Mouse (Mus musculus): ENCODE measurements at regions not wholly inside any gene's neighbourhood (a gene's known extent, or its start where the extent isn't known, plus 50 kb on each side); places are given as distances from the start of the nearest gene placed in this dataset.

DNA sequence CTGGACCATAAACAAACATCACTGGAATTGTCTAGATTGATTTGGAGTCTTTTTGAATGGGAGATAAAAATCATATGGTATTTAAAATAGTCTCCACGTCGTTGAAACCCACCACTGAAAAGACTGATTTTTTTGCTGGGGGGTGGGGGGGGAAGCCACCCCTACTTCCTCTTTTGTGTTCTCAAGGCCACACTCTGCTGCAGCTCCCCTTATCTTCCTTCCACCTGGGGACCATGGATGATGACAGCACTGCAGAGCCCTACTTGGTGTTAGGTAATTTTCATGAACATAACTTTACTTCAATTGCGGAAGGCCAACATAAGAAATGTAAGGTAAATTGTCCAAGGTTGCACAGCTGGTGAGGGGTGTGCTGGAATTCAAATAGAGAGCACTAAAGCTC lies 232.4 kb upstream of the Vrk2 start:
- ChIA-PET CTCF (no interaction called here), POLR2A (no interaction called here)
- in situ Hi-C loops (cut with MboI; ENCODE audit: low pct_unique_long_range_greater_than_20kb) = no loop called here
- DNase-seq (ENCODE audit: low read depth, low spot score) = no peak
- no peaks in the 10 kb centered on the region for H3K27me3 ChIP-seq
- ATAC-seq = no peak
- no peak for TF ChIP-seq CTCF (IDR thresholded peaks at IDR 0.05)

DNA sequence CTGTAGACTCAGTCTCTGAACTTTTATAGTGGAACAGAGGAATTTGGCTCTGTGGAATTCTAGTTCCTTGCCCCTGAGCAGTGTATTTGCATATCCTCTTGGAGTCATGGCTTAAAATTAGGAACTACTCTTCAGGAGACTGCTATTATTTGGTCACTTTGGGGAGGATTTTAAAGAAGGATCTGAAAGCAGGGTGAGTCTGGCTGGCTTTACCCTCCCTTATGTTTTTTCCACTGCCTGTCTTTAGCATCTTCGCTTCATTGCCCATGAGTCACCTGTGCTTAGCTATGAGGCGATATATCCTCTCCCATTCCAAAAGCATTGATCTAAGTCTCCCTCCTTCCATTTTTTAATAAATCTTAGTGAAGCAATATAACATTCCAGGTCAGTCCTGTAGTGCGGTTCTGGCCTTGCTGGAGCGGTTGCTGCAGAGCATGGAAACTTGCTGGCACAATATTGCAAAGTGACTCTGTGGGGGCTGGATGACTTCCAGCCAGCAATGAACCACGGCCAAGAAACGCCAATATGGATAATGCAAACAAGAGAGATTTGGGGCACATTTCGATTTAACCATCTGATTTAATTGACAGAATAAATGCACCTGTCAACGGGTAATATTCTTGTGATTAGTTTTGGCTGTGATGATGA lies 230.4 kb upstream of the Vrk2 start:
- ATAC-seq (no peak), DNase-seq (ENCODE audit: low read depth, low spot score) (no peak)
- CTCF ChIA-PET = interaction anchor here (1.4 kb wide), 1 partner anchor 17 kb away, joined by 3 read pairs; no protein-coding TSS in a partner anchor
- no peak for TF ChIP-seq CTCF (IDR thresholded peaks at IDR 0.05)
- in situ Hi-C loops (cut with MboI; ENCODE audit: low pct_unique_long_range_greater_than_20kb) = no loop called here
- no peaks in the 10 kb centered on the region for H3K27me3 ChIP-seq
- POLR2A ChIA-PET = no interaction called here

DNA sequence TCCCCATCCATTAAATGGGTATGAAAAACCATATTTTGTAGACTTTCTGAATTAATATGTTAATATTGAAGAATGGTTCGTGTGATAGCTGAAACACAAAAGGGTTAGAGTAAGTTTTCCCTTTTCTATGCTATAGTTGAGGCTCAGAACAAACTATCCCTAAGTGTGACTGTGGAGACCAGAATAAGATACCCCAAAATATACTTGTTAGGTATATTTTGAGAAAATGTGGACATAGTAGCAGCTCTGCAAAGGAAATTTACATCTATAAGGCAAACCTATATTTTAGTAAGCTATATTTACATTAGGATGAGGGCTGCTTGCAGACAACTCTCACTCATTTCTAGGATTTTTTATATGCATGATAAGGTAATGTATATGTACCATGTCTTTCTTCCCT lies 227.3 kb upstream of the Vrk2 start:
- POLR2A ChIA-PET = no interaction called here
- ATAC-seq (no peak), DNase-seq (ENCODE audit: low read depth, low spot score) (no peak)
- CTCF ChIA-PET = no interaction called here
- no peak for TF ChIP-seq CTCF (IDR thresholded peaks at IDR 0.05)
- H3K27me3 ChIP-seq = peaks cover 5% of the 10 kb centered on the region
- in situ Hi-C loops (cut with MboI; ENCODE audit: low pct_unique_long_range_greater_than_20kb) = no loop called here

DNA sequence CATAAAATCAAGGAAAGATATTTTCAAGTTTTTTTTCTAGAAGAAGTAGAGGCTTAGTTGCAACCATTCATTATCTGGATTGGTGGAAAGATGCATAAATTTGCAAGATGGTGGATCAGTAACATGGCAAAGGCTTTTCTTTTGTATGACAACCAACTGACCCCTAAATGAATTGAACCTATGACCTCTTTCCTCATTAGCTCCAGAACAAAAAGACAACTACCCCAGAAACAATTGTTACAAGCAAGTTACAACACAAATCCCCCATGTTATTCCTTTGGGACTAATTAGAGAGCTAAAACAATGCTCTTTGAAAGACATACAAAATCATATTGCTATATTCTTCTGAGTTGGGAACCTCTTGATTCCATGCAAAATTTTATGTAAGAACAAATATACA lies 223.5 kb upstream of the Vrk2 start:
- POLR2A ChIA-PET = no interaction called here
- TF ChIP-seq CTCF (IDR thresholded peaks at IDR 0.05) = no peak

DNA sequence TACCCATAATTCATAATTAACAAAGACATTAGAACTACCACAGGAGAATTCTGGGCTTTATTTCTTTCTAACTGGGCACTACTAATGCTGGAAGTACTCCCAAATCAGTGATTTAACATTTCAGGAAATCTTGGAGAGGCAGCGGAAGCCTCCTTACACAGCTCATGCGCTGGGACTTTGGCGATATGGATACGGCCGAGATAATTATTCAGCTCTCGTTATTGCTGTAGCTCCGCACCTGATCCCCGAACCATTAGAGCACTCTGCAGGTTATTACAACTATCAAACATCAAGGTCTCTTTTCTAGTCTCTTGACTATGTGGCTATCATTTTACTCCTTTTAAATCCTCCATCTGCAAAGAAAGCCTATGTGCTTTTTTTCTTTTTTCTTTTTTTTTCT lies 221.3 kb upstream of the Vrk2 start:
- ATAC-seq (no peak), DNase-seq (ENCODE audit: low read depth, low spot score) (no peak)
- in situ Hi-C loops (cut with MboI; ENCODE audit: low pct_unique_long_range_greater_than_20kb) = no loop called here
- peaks cover 5% of the 10 kb centered on the region for H3K27me3 ChIP-seq
- CTCF ChIA-PET = interaction anchor here (1.1 kb wide), 1 partner anchor 61 kb away, joined by 3 read pairs; no protein-coding TSS in a partner anchor
- POLR2A ChIA-PET = no interaction called here
- no peak for TF ChIP-seq CTCF (IDR thresholded peaks at IDR 0.05)

More for the DNA sequence above, 223.5 kb upstream of the Vrk2 start:
- CTCF ChIA-PET = interaction anchor here (0.6 kb wide), 1 partner anchor 685 kb away, joined by 3 read pairs; no protein-coding TSS in a partner anchor
- peaks cover 5% of the 10 kb centered on the region for H3K27me3 ChIP-seq
- no peak for DNase-seq (ENCODE audit: low read depth, low spot score)
- no peak for ATAC-seq
- in situ Hi-C loops (cut with MboI; ENCODE audit: low pct_unique_long_range_greater_than_20kb) = no loop called here

DNA sequence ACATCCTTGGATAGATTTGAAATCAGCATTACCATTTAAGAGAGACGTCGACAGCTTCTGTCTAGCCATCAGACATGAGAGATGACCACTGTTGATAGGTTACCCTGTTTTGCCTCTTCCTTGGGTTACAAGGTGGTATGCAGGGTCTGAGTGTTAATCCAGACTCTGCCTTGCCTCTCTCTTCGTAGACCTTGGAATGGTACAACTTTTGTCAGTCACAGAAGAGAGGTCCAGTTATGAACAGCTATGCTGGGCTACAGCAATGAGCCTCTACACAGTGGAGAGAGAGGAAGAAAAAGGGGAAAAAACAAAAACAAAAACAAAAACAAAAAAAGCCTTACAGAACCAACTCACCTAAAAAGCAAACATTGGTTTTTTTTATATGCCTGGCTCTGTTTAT lies 220.8 kb upstream of the Vrk2 start:
- in situ Hi-C loops (cut with MboI; ENCODE audit: low pct_unique_long_range_greater_than_20kb) = no loop called here
- TF ChIP-seq CTCF (IDR thresholded peaks at IDR 0.05) = no peak
- ChIA-PET CTCF (no interaction called here), POLR2A (no interaction called here)
- DNase-seq (ENCODE audit: low read depth, low spot score) (no peak), ATAC-seq (no peak)
- H3K27me3 ChIP-seq = peaks cover 8% of the 10 kb centered on the region

DNA sequence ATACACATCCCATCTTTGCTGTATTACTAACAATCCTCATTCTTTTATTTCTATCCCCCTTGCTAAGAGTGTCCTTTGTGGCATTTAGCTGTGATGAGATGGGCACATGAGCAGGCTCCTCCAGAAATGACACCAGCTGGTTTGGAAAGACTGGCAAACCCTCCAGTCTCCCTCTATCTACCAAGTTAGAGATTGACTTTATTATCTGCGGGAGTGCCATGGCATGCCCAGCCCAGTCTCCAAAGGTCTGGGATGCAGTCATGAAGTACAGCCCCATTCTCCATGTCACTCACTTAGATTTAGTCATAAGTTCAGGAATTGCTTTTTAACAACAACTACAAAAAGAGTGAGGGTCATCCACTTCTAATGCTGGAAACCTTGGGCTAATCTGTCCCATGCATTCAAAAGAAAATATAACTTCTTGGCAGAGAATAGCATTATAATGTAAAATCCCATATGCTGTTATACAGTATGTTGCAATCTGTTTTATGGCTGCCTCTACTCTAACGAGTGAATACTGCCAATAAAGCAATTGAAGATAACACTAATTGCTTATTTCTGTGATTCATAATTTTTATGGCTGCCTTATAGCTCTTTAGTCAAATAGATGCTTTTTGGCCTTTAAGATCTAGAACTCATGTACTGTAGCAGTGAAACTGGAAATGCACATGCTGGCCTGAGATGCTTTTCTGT lies 208.6 kb upstream of the Vrk2 start:
- in situ Hi-C loops (cut with MboI; ENCODE audit: low pct_unique_long_range_greater_than_20kb) = no loop called here

DNA sequence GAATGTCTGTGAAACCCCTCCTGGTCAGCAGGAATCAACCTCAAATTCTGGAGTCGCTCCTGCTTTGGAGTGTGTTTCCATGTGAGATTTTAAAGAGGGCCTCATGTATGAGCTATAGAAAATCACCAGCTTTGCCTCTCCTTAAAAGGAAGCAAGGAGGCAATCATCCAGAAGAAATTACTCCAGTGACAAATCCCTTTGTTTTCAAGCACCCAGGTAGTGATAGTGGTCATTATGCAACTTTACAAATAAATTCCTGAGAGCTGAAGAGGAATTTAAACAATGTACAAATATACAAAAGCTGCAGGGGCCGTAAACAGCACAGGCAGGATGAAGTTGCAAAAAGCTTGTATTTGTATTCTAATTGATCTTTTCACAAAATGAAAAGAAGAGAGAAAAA lies 206.5 kb upstream of the Vrk2 start:
- no peak for ATAC-seq
- no peak for TF ChIP-seq CTCF (IDR thresholded peaks at IDR 0.05)
- in situ Hi-C loops (cut with MboI; ENCODE audit: low pct_unique_long_range_greater_than_20kb) = no loop called here
- H3K27me3 ChIP-seq = peaks cover 7% of the 10 kb centered on the region
- ChIA-PET CTCF (no interaction called here), POLR2A (no interaction called here)
- DNase-seq (ENCODE audit: low read depth, low spot score) = no peak

More for the DNA sequence above, 208.6 kb upstream of the Vrk2 start:
- ChIA-PET CTCF (no interaction called here), POLR2A (no interaction called here)
- ATAC-seq (no peak), DNase-seq (ENCODE audit: low read depth, low spot score) (no peak)
- peaks cover 15% of the 10 kb centered on the region for H3K27me3 ChIP-seq
- no peak for TF ChIP-seq CTCF (IDR thresholded peaks at IDR 0.05)

DNA sequence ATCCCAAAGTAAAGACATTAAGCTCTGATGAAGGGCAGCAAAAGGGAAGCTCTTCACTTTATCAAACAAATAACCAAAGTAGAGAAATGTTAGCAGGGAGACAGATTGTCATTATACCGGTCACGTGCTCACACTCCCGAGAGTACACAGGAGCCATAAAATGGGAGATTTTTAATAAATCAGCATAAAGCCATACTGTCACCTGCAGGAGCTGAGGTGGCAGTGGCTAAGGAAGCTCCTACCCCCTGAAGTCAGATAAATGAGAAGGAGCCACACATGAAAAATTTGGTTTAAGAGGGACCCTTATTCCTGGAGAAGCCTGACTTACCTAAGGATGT lies 200.8 kb upstream of the Vrk2 start:
- CTCF ChIA-PET = interaction anchor here (0.6 kb wide), 1 partner anchor 21 kb away, joined by 3 read pairs; no protein-coding TSS in a partner anchor
- TF ChIP-seq CTCF (IDR thresholded peaks at IDR 0.05) = no peak
- in situ Hi-C loops (cut with MboI; ENCODE audit: low pct_unique_long_range_greater_than_20kb) = no loop called here
- DNase-seq (ENCODE audit: low read depth, low spot score) (no peak), ATAC-seq (no peak)
- peaks cover 24% of the 10 kb centered on the region for H3K27me3 ChIP-seq
- POLR2A ChIA-PET = no interaction called here

DNA sequence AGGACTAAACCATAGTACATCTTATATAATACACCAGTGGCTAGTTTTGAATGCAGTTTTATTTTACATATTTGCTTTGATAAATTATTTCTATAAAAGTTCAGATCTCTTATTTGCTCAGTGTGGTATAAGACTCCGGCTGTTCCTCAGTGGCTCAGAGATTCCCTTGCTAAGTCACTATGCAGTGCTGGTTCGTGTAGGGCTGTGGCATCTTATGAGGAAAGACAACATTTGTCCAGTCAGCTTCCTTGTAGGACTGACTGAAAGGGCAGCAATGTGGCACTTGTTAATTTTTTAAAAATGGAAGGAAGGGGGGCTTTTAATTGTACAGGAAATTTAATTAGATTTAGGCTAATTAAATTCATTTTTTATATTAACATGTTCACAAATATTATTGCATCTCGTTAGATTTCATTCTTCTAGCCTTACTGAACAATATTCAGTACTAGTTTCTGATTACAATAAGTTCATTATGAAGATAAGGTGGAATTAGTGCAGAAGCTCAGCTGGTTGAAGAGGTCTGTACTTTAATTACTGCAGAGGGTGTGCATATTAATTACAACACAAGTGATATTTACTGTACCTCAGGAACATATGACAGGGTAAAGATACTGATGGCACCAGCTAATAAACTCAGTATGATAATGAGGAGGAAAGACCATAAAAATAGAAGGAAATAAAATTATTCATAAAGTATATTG lies 200.3 kb upstream of the Vrk2 start:
- ChIA-PET CTCF (interaction anchor here (0.6 kb wide), 1 partner anchor 21 kb away, joined by 3 read pairs; no protein-coding TSS in a partner anchor), POLR2A (no interaction called here)
- in situ Hi-C loops (cut with MboI; ENCODE audit: low pct_unique_long_range_greater_than_20kb) = no loop called here
- TF ChIP-seq CTCF (IDR thresholded peaks at IDR 0.05) = no peak
- peaks cover 27% of the 10 kb centered on the region for H3K27me3 ChIP-seq
- no peak for ATAC-seq
- DNase-seq (ENCODE audit: low read depth, low spot score) = no peak

DNA sequence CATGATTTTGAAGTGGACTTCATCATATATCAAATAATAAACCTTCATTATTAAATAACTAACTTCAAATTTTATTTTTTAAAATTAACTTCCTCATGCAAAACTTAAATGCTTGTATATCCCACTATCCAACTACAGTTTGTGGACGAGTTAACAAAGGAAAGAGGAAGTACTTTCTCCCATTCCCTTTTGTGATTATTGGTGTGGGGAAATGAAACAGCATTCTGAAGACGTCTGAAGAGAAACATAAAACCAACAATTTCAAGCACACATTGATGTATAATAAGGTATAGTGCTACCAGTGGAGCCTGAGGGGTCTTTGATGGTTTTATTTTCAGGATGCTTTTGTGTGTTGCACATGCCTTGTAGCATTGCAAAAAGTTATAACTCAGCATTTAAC lies 195.5 kb upstream of the Vrk2 start:
- no peak for TF ChIP-seq CTCF (IDR thresholded peaks at IDR 0.05)
- in situ Hi-C loops (cut with MboI; ENCODE audit: low pct_unique_long_range_greater_than_20kb) = no loop called here
- no peak for DNase-seq (ENCODE audit: low read depth, low spot score)
- ChIA-PET POLR2A (no interaction called here), CTCF (no interaction called here)
- ATAC-seq = no peak
- peaks cover 27% of the 10 kb centered on the region for H3K27me3 ChIP-seq

All from Patski (cell line).